Mouse (Mus musculus): Measurements from ENCODE around the gene Tarm1.

- TF ChIP-seq POLR2A (IDR thresholded peaks at IDR 0.05; ENCODE audit: extremely low read depth, insufficient read depth, low read length) (no peak), CTCF (IDR thresholded peaks at IDR 0.05; ENCODE audit: low read depth, low read length) (no peak)
Measured at GRCm38 (mm10) chr7:3505913-3506312, 3.5 kb upstream of the Tarm1 start.
